Mouse (Mus musculus) E14TG2a.4 (cell line): ENCODE measurements around the gene Thpo.
A peak's percentile ranks its signal among the peaks of the same experiment; 100 is the strongest.

Experiments used
- H3K27me3 ChIP-seq: 2 replicates; pipeline ENCODE4 v1.6.1; 2014; ENCODE audit warnings: low read length, control low read depth; ENCODE audit not compliant: insufficient read depth
- H3K36me3 ChIP-seq: 2 replicates; pipeline ENCODE4 v1.6.1; 2014; ENCODE audit warnings: low read length, control low read depth; ENCODE audit not compliant: insufficient read depth
- H3K4me1 ChIP-seq: replicated peaks from 2 replicates; pipeline ENCODE4 v1.6.1; 2014; ENCODE audit warnings: low read depth, low read length, control low read depth
- H3K4me3 ChIP-seq: replicated peaks from 2 replicates; pipeline ENCODE4 v1.5.1; 2014; ENCODE audit warnings: mild to moderate bottlenecking, low read length
- H3K9me3 ChIP-seq: 2 replicates; pipeline ENCODE4 v1.6.1; 2014; ENCODE audit warnings: low read length, control low read depth
- CTCF ChIP-seq: conservative IDR thresholded peaks from 2 replicates; pipeline ENCODE4 v1.5.1; 2014; ENCODE audit warnings: low read length
- NANOG ChIP-seq: IDR thresholded peaks from 2 replicates; pipeline ENCODE4 v1.6.1; 2014; ENCODE audit warnings: borderline replicate concordance, low read length, mixed read lengths
- POU5F1 ChIP-seq: IDR thresholded peaks from 2 replicates; pipeline ENCODE4 v1.6.1; 2014; ENCODE audit warnings: low read length, borderline replicate concordance

Thpo gene

GRCm38 (mm10) chr16:20756052-20756451 lies 21.7 kb upstream of the Thpo start:
- no peaks in the 10 kb centered on the region for H3K27me3 ChIP-seq
- H3K9me3 ChIP-seq, result no peaks in the 10 kb centered on the region
- H3K36me3 ChIP-seq, result no peaks in the 10 kb centered on the region
- 0 out of 2 replicates have a peak, but pooled peaks cover 2% of the 10 kb centered on the region for H3K4me1 ChIP-seq
- TF ChIP-seq POU5F1 (no peak), CTCF (no peak), NANOG (no peak)
- no peak overlapping the region for H3K4me3 ChIP-seq

DNA sequence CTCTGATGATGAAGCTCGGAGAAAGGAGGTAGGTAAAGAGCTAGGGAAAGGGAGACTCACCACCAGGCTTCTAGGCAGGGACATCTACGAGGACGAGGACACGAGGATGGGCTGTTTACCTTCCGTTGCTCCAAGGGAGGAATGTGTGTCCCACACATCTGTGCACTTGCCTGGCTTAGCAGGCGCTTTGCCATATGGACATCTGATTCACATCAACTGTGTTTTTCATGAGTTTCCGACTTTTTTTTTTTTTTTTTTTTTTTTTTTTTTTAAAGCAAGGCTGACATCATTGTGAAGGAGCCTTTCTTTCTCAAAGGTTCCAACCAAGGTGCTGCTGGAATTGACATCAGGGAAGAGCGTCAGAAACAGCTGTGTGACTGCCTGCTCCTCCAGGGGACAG lies 16.2 kb upstream of the Thpo start:
- no peaks in the 10 kb centered on the region for H3K27me3 ChIP-seq
- H3K4me3 ChIP-seq, result no peak overlapping the region
- no peaks in the 10 kb centered on the region for H3K36me3 ChIP-seq
- TF ChIP-seq NANOG (no peak), CTCF (no peak), POU5F1 (no peak)
- peaks cover 21% of the 10 kb centered on the region for H3K4me1 ChIP-seq
- no peaks in the 10 kb centered on the region for H3K9me3 ChIP-seq

- H3K4me3 ChIP-seq, result no peak overlapping the region
- H3K9me3 ChIP-seq, result no peaks in the 10 kb centered on the region
- no peak for TF ChIP-seq CTCF
- no peak for TF ChIP-seq NANOG
- no peak for TF ChIP-seq POU5F1
- H3K4me1 ChIP-seq, result peaks cover 21% of the 10 kb centered on the region
- H3K27me3 ChIP-seq, result no peaks in the 10 kb centered on the region; the same call in 1 of the 2 replicates
- H3K36me3 ChIP-seq, result no peaks in the 10 kb centered on the region
Measured at GRCm38 (mm10) chr16:20746641-20747040, 12.3 kb upstream of the Thpo start.

DNA sequence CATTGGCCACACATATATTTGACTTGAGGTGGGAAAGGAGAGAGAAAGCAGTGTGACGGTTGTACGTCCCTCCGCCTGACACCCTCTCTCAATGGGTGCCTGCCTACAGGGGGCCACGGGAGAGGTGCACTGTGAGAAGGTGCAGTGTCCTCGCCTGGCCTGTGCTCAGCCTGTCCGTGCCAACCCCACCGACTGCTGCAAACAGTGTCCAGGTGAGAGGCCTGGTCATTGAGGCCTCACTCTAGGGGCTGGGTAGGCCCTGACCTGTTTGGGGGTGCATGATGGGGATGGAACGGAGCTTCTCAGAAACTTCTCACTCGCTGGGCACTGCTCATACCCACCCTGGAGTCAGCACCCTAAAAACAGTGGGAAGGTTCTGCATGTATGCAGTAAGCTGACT lies 5.5 kb upstream of the Thpo start:
- peaks cover 36% of the 10 kb centered on the region for H3K27me3 ChIP-seq

GRCm38 (mm10) chr16:20736823-20737222 lies 2.5 kb upstream of the Thpo start:
- peaks cover 14% of the 10 kb centered on the region for H3K9me3 ChIP-seq
- peaks cover 25% of the 10 kb centered on the region for H3K4me1 ChIP-seq
- H3K27me3 ChIP-seq, result peaks cover 60% of the 10 kb centered on the region
- TF ChIP-seq POU5F1, result no peak
- no peak for TF ChIP-seq NANOG
- TF ChIP-seq CTCF, result no peak
- H3K36me3 ChIP-seq, result peaks cover 9% of the 10 kb centered on the region
- no peak overlapping the region for H3K4me3 ChIP-seq

More for the DNA sequence above, 5.5 kb upstream of the Thpo start:
- TF ChIP-seq CTCF (no peak), NANOG (no peak), POU5F1 (no peak)
- H3K4me1 ChIP-seq, result peaks cover 5% of the 10 kb centered on the region
- peaks cover 14% of the 10 kb centered on the region for H3K9me3 ChIP-seq
- no peak overlapping the region for H3K4me3 ChIP-seq
- H3K36me3 ChIP-seq, result peaks cover 9% of the 10 kb centered on the region

GRCm38 (mm10) chr16:20736168-20736567 lies 1.9 kb upstream of the Thpo start:
- Histone ChIP-seq H3K27me3 (peaks cover 64% of the 10 kb centered on the region), H3K36me3 (peaks cover 9% of the 10 kb centered on the region), H3K4me1 (peaks cover 32% of the 10 kb centered on the region), H3K4me3 (no peak overlapping the region), H3K9me3 (peaks cover 14% of the 10 kb centered on the region)
- TF ChIP-seq POU5F1, result no peak
- TF ChIP-seq CTCF, result no peak
- no peak for TF ChIP-seq NANOG

DNA sequence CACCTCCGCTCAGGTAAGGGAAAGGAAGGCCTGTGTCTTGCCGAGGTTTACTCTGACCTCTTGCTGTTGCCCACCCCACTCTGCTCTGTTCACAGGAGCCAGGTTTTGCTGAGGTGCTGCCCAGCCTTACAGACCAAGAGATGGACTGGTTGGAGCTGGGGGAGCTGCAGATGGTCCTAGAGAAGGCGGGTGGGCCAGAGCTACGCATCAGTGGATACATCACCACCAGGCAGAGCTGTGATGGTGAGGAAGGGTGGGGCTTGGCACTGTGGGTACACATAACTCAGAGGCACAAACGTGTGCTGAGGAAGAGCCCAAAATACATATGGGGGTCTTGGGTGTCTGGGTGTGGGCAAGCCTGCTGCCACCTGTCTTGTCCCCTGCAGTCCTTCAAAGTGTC lies 1.3 kb upstream of the Thpo start:
- Histone ChIP-seq H3K9me3 (peaks cover 14% of the 10 kb centered on the region), H3K27me3 (peaks cover 64% of the 10 kb centered on the region), H3K4me3 (no peak overlapping the region), H3K4me1 (peaks cover 36% of the 10 kb centered on the region), H3K36me3 (peaks cover 9% of the 10 kb centered on the region)
- TF ChIP-seq CTCF, result no peak
- no peak for TF ChIP-seq POU5F1
- TF ChIP-seq NANOG, result no peak

DNA sequence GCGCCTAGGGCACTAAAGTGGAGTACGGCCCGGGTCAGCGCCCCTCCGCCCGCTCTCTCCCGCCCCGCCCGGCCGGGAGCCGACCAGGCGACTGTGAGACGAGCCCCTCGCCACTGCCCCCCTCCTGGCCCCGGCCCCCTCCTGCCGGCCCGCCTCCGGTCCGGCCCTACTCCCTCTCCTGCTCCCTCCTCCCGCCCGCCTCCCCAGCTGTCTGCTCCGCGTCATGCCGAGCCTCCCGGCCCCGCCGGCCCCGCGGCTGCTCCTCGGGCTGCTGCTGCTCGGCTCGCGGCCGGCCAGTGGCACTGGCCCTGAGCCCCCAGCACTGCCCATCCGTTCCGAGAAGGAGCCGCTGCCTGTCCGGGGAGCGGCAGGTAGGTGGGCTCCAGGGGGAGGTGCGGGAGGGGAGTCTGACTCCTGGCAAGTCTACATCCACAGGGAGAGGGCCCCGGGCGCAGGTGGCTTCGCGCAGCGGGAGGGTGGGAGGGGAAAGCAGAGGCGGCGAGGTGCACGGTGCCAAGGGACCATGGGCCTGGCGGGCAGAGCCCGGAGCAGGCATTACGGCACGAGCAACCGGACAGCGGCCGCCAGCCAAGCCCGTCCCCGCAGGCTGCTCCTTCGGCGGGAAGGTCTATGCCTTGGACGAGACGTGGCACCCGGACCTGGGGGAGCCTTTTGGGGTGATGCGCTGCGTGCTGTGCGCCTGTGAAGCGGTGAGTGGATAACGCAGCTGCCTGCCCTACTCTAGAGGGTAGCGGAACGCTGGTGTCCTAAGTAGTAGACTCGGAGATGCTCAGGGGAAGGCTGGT lies 1.2 kb downstream of the Thpo start, which contains the start of gene Chrd:
TSS of gene Chrd (plus strand) at position 203 of the 806 bp plus-strand sequence.
- Histone ChIP-seq H3K27me3 (peaks cover 60% of the 10 kb centered on the region), H3K4me3 (peak within 1 kb of the TSS; percentile 85), H3K36me3 (peaks cover 15% of the 10 kb centered on the region), H3K9me3 (peaks cover 14% of the 10 kb centered on the region), H3K4me1 (peaks cover 62% of the 10 kb centered on the region)
- no peak for TF ChIP-seq CTCF
- TF ChIP-seq POU5F1, result no peak
- TF ChIP-seq NANOG, result no peak
